Mouse (Mus musculus): Measurements from ENCODE around the gene Eml1.

- TF ChIP-seq EP300 (IDR thresholded peaks at IDR 0.05; ENCODE audit: low read depth) (no peak), CTCF (IDR thresholded peaks at IDR 0.05; ENCODE audit: low read depth) (no peak)
These were observed 19.8 kb upstream of the Eml1 start for GRCm38 (mm10) chr12:108350931-108351330.

Measured in heart, postnatal 0 days (tissue).